8 mouse cellular contexts compared by ENCODE assay signal in genomic region chr3:101110043-101110837, GRCm38 (mm10). TPM values are rescaled to one million over a fixed set of nuclear protein-coding genes. Genes with fewer than 3 reads are reported as not detected.
DNase-seq lines count a peak whose midpoint lies in the region; ATAC-seq and TF ChIP-seq lines count a peak whose summit lies in the region.

Gene Ptgfrn (minus strand): TSS chr3:101110278.

- peak within 1 kb of the TSS; percentile 83 for H3K4me2 ChIP-seq in intestine, embryonic 16.5 days (ENCODE audit: low read depth, low read length)
- H3K4me2 ChIP-seq in limb, embryonic 14.5 days (replicated peaks; ENCODE audit: low read depth, low read length, severe bottlenecking): peak within 1 kb of the TSS; percentile 79
- H3K4me2 ChIP-seq in midbrain, embryonic 15.5 days: peak within 1 kb of the TSS; percentile 91

- peak within 1 kb of the TSS; percentile 93 for H3K27ac ChIP-seq in intestine, embryonic 16.5 days (ENCODE audit: low read length)
- peak within 1 kb of the TSS; percentile 89 for H3K27ac ChIP-seq in limb, embryonic 14.5 days (replicated peaks; ENCODE audit: low read depth, low read length)
- H3K27ac ChIP-seq in midbrain, embryonic 15.5 days: peak within 1 kb of the TSS; percentile 78
- no peak within 1 kb of the TSS for H3K27ac ChIP-seq in testis, adult 2 months (ENCODE audit: control insufficient read depth, insufficient read depth, low read depth, low read length)

- H3K4me3 ChIP-seq in intestine, embryonic 16.5 days (ENCODE audit: low read length): peak within 1 kb of the TSS; percentile 81
- H3K4me3 ChIP-seq in limb, embryonic 14.5 days (replicated peaks; ENCODE audit: low read length): peak within 1 kb of the TSS; percentile 69
- H3K4me3 ChIP-seq in midbrain, embryonic 15.5 days: peak within 1 kb of the TSS; percentile 84
- H3K4me3 ChIP-seq in testis, adult 2 months (ENCODE audit: control insufficient read depth, low read depth, low read length): peak within 1 kb of the TSS; percentile 81

- WGBS in intestine, embryonic 16.5 days: under 1% methylated on average over 65 of the region's 81 CpGs
- 1% methylated on average over 33 of the region's 81 CpGs for WGBS in limb, embryonic 14.5 days
- WGBS in midbrain, embryonic 15.5 days: under 1% methylated on average over 81 of the region's 81 CpGs

- no peak for TF ChIP-seq CTCF in testis, adult 2 months (IDR thresholded peaks at IDR 0.05; ENCODE audit: control insufficient read depth, insufficient read depth, insufficient replicate concordance, low read depth, low read length)

- TF ChIP-seq POLR2A in limb, embryonic 14.5 days (IDR thresholded peaks at IDR 0.05; ENCODE audit: borderline replicate concordance, extremely low read depth, insufficient read depth, insufficient read length): no peak
- no peak for TF ChIP-seq POLR2A in testis, adult 2 months (IDR thresholded peaks at IDR 0.05; ENCODE audit: control insufficient read depth, low read depth, low read length)

- peak; percentile 49 to 66 for DNase-seq in left cerebral cortex, adult 18-20 months (ENCODE audit: low spot score in 2 of 2)
- DNase-seq in left cerebral cortex, adult 11 months (ENCODE audit: low spot score): no peak
- DNase-seq in embryo, embryonic 10 days (ENCODE audit: low spot score): peak; percentile 81
- DNase-seq in heart, adult 11 months: peak; percentile 98
- DNase-seq in limb, embryonic 14.5 days (ENCODE audit: low spot score): peak; percentile 83

- no peaks in the 10 kb centered on the region for H3K36me3 ChIP-seq in intestine, embryonic 16.5 days (ENCODE audit: control insufficient read depth, insufficient read depth, low read length)
- H3K36me3 ChIP-seq in limb, embryonic 14.5 days (ENCODE audit: control insufficient read depth, insufficient read depth, low read length): no peaks in the 10 kb centered on the region
- H3K36me3 ChIP-seq in midbrain, embryonic 15.5 days (replicated peaks): no peaks in the 10 kb centered on the region
- H3K36me3 ChIP-seq in testis, adult 2 months (ENCODE audit: control insufficient read depth, insufficient read depth, low read length): no peaks in the 10 kb centered on the region

- H3K27me3 ChIP-seq in intestine, embryonic 16.5 days (replicated peaks; ENCODE audit: control insufficient read depth, insufficient read depth, low read length): no peaks in the 10 kb centered on the region
- H3K27me3 ChIP-seq in limb, embryonic 14.5 days (ENCODE audit: control insufficient read depth, insufficient read depth, low read length): no peaks in the 10 kb centered on the region
- H3K27me3 ChIP-seq in midbrain, embryonic 15.5 days (replicated peaks): no peaks in the 10 kb centered on the region
- no peaks in the 10 kb centered on the region for H3K27me3 ChIP-seq in testis, adult 2 months (ENCODE audit: control insufficient read depth, insufficient read depth, low read length)

- H3K9me3 ChIP-seq in intestine, embryonic 16.5 days (ENCODE audit: control insufficient read depth, low read length): no peaks in the 10 kb centered on the region
- no peaks in the 10 kb centered on the region for H3K9me3 ChIP-seq in limb, embryonic 14.5 days (ENCODE audit: control insufficient read depth, low read length)
- H3K9me3 ChIP-seq in midbrain, embryonic 15.5 days: no peaks in the 10 kb centered on the region

- peak; percentile 68 for ATAC-seq in intestine, embryonic 16.5 days
- peak; percentile 82 for ATAC-seq in limb, embryonic 14.5 days (ENCODE audit: low FRiP score, low read depth)
- peak; percentile 78 for ATAC-seq in midbrain, embryonic 15.5 days (replicated peaks)

- H3K4me1 ChIP-seq in intestine, embryonic 16.5 days (ENCODE audit: control insufficient read depth, insufficient read depth, low read length): peaks cover 30% of the 10 kb centered on the region
- peaks cover 16% of the 10 kb centered on the region for H3K4me1 ChIP-seq in limb, embryonic 14.5 days (ENCODE audit: control insufficient read depth, insufficient read depth, low read length)
- H3K4me1 ChIP-seq in midbrain, embryonic 15.5 days: peaks cover 49% of the 10 kb centered on the region
- H3K4me1 ChIP-seq in testis, adult 2 months (ENCODE audit: control insufficient read depth, insufficient read depth, low read length): peaks cover 8% of the 10 kb centered on the region

- H3K9ac ChIP-seq in intestine, embryonic 16.5 days (ENCODE audit: low read depth, low read length): peak within 1 kb of the TSS; percentile 89
- H3K9ac ChIP-seq in limb, embryonic 14.5 days (ENCODE audit: low read depth, low read length, severe bottlenecking): peak within 1 kb of the TSS; percentile 87
- peak within 1 kb of the TSS; percentile 93 for H3K9ac ChIP-seq in midbrain, embryonic 15.5 days

RNA-seq across cellular contexts. Expression of gene Ptgfrn, which starts in this region (rescaled TPM):
- total RNA-seq in left cerebral cortex, adult 18-20 months (2021): 10 to 100 TPM; 33.3 to 37.5 TPM
- polyA plus RNA-seq in intestine, embryonic 16.5 days (2015; fragmentation: Nextera tagmentation; extraction: Ambion mirVana): 3.0 and 3.2 TPM in 2 replicates
- 44.5 and 46.1 TPM in 2 replicates for polyA plus RNA-seq in limb, embryonic 14.5 days (2012; rRNA removed)
- 10.7 and 11.5 TPM in 2 replicates for polyA plus RNA-seq in limb, embryonic 14.5 days (2014; fragmentation: Nextera tagmentation; extraction: Ambion mirVana)
- polyA plus RNA-seq in midbrain, embryonic 15.5 days (2015; fragmentation: Nextera tagmentation; extraction: Ambion mirVana): 2.6 and 2.7 TPM in 2 replicates
- 1.0 and 1.2 TPM in 2 replicates for polyA plus RNA-seq in testis, adult 2 months (2012; rRNA removed)
